Mouse (Mus musculus) myocyte (in vitro differentiated cells): ENCODE measurements around the gene Prmt9. TPM values are rescaled to one million over a fixed set of nuclear protein-coding genes. Genes with fewer than 3 reads are reported as not detected.

Source experiments
- H3K27me3 ChIP-seq: one replicate; pipeline ENCODE4 v1.6.1; 2011; ENCODE audit not compliant: control insufficient read depth, insufficient read depth, insufficient read length
- H3K36me3 ChIP-seq: one replicate; pipeline ENCODE4 v1.6.1; 2011; ENCODE audit not compliant: control insufficient read depth, insufficient read depth
- H3K4me2 ChIP-seq: one replicate; pipeline ENCODE4 v1.6.1; 2011; ENCODE audit warnings: low read depth, control low read depth
- H3K4me3 ChIP-seq: one replicate; pipeline ENCODE4 v1.5.1; 2011; ENCODE audit warnings: mild to moderate bottlenecking, control low read depth, moderate library complexity
- H3K79me2 ChIP-seq: one replicate; pipeline ENCODE4 v1.6.1; 2011; ENCODE audit not compliant: control insufficient read depth, insufficient read depth
- H3ac ChIP-seq: one replicate; pipeline ENCODE4 v1.6.1; 2011; ENCODE audit not compliant: control insufficient read depth, insufficient read length
- CEBPB ChIP-seq: IDR thresholded peaks from 2 replicates; pipeline ENCODE4 v1.6.1; 2011; ENCODE audit warnings: mild to moderate bottlenecking, moderate library complexity; ENCODE audit not compliant: poor library complexity, insufficient read depth, severe bottlenecking
- E2F4 ChIP-seq: IDR thresholded peaks from one replicate; pipeline ENCODE4 v1.6.1; 2011; ENCODE audit warnings: mild to moderate bottlenecking, control low read depth, moderate library complexity; ENCODE audit not compliant: insufficient read depth
- MAX ChIP-seq: IDR thresholded peaks from one replicate; pipeline ENCODE4 v1.6.1; 2011; ENCODE audit warnings: low read depth, mild to moderate bottlenecking, control low read depth
- MYOD1 ChIP-seq, 3 experiments: IDR thresholded peaks; one replicate each; pipeline ENCODE4 v1.6.1; 2011; ENCODE audit warnings: control low read depth in 2 of 3, low read depth in 2 of 3, mild to moderate bottlenecking in 2 of 3, moderate library complexity in 1 of 3; ENCODE audit not compliant: insufficient read length in 2 of 3, control insufficient read depth in 1 of 3
- MYOG ChIP-seq, 3 experiments: IDR thresholded peaks; one replicate each; pipeline ENCODE4 v1.6.1; 2011; ENCODE audit warnings: control low read depth in 2 of 3, low read depth in 2 of 3, mild to moderate bottlenecking in 2 of 3; ENCODE audit not compliant: insufficient read length in 2 of 3, control insufficient read depth in 1 of 3, insufficient read depth in 1 of 3
- POLR2A ChIP-seq: IDR thresholded peaks from one replicate; pipeline ENCODE4 v1.6.1; 2011; ENCODE audit warnings: low read depth, mild to moderate bottlenecking, control low read depth, moderate library complexity; ENCODE audit not compliant: insufficient read length
- POLR2AphosphoS2 ChIP-seq: IDR thresholded peaks from one replicate; pipeline ENCODE4 v1.6.1; 2011; ENCODE audit warnings: low read depth, control low read depth; ENCODE audit not compliant: insufficient read length
- REST ChIP-seq: IDR thresholded peaks from one replicate; pipeline ENCODE4 v1.6.1; 2011; ENCODE audit warnings: mild to moderate bottlenecking, control low read depth, moderate library complexity; ENCODE audit not compliant: insufficient read depth, insufficient read length
- SRF ChIP-seq: IDR thresholded peaks from one replicate; pipeline ENCODE4 v1.6.1; 2011; ENCODE audit warnings: low read depth; ENCODE audit not compliant: control insufficient read depth, insufficient read length
- TCF12 ChIP-seq: IDR thresholded peaks from one replicate; pipeline ENCODE4 v1.6.1; 2011; ENCODE audit warnings: mild to moderate bottlenecking, control low read depth; ENCODE audit not compliant: poor library complexity, insufficient read depth, severe bottlenecking
- TCF3 ChIP-seq: IDR thresholded peaks from one replicate; pipeline ENCODE4 v1.6.1; 2011; ENCODE audit warnings: low read depth, control low read depth; ENCODE audit not compliant: insufficient read length
- USF1 ChIP-seq: IDR thresholded peaks from one replicate; pipeline ENCODE4 v1.6.1; 2011; ENCODE audit warnings: low read depth, mild to moderate bottlenecking, control low read depth, moderate library complexity
- polyA plus RNA-seq: library from polyadenylated mRNA; unstranded; fragments of >200 nt; fragmentation: generic; extraction: Trizol; gene quantifications from one replicate; pipeline ENCODE4 v1.2.1, GENCODE M21; 2012; ENCODE audit warnings: missing spikeins

The Prmt9 gene
- polyA plus RNA-seq, 1 experiment, result 7.3 TPM

- TF ChIP-seq TCF12 (no peak), MYOD1 (IDR thresholded peaks at IDR 0.05; ENCODE audit: control insufficient read depth in 1 of 3, insufficient read length in 2 of 3, low read depth in 2 of 3) (no peak), REST (no peak), POLR2AphosphoS2 (no peak), TCF3 (no peak), MAX (no peak), E2F4 (no peak), CEBPB (no peak), MYOG (IDR thresholded peaks at IDR 0.05; ENCODE audit: control insufficient read depth in 1 of 3, insufficient read depth in 1 of 3, insufficient read length in 2 of 3, low read depth in 2 of 3) (no peak), SRF (no peak), POLR2A (no peak)
- Histone ChIP-seq H3K4me2 (peak overlapping the region; percentile 84), H3K79me2 (peaks cover 22% of the 10 kb centered on the region), H3K36me3 (peaks cover 11% of the 10 kb centered on the region), H3K27me3 (no peaks in the 10 kb centered on the region), H3K4me3 (peak overlapping the region; percentile 45), H3ac (peak overlapping the region; percentile 61)
Observed at GRCm38 (mm10) chr8:77549881-77550580, 834 bp downstream of the Prmt9 start.

GRCm38 (mm10) chr8:77552491-77552890, 3.3 kb downstream of the Prmt9 start:
- H3K4me3 ChIP-seq, result no peak overlapping the region
- H3K79me2 ChIP-seq, result peaks cover 22% of the 10 kb centered on the region
- no peak for TF ChIP-seq POLR2A
- no peak for TF ChIP-seq REST
- no peak for TF ChIP-seq MYOG (IDR thresholded peaks at IDR 0.05; ENCODE audit: control insufficient read depth in 1 of 3, insufficient read depth in 1 of 3, insufficient read length in 2 of 3, low read depth in 2 of 3)
- TF ChIP-seq CEBPB, result no peak
- no peak for TF ChIP-seq MYOD1 (IDR thresholded peaks at IDR 0.05; ENCODE audit: control insufficient read depth in 1 of 3, insufficient read length in 2 of 3, low read depth in 2 of 3)
- no peak for TF ChIP-seq MAX
- TF ChIP-seq TCF12, result no peak
- TF ChIP-seq POLR2AphosphoS2, result no peak
- TF ChIP-seq TCF3, result no peak
- no peak for TF ChIP-seq E2F4
- TF ChIP-seq USF1, result no peak
- TF ChIP-seq SRF, result no peak
- no peaks in the 10 kb centered on the region for H3K27me3 ChIP-seq
- peaks cover 21% of the 10 kb centered on the region for H3K36me3 ChIP-seq
- no peak overlapping the region for H3ac ChIP-seq
- H3K4me2 ChIP-seq, result no peak overlapping the region

- TF ChIP-seq CEBPB, result no peak
- TF ChIP-seq USF1, result no peak
- no peak for TF ChIP-seq MYOG (IDR thresholded peaks at IDR 0.05; ENCODE audit: control insufficient read depth in 1 of 3, insufficient read depth in 1 of 3, insufficient read length in 2 of 3, low read depth in 2 of 3)
- TF ChIP-seq REST, result no peak
- no peak for TF ChIP-seq MAX
- no peak for TF ChIP-seq SRF
Observed at GRCm38 (mm10) chr8:77561441-77561840, 12.2 kb downstream of the Prmt9 start.

GRCm38 (mm10) chr8:77574229-77574628, 25.0 kb downstream of the Prmt9 start:
- no peaks in the 10 kb centered on the region for H3K79me2 ChIP-seq
- no peaks in the 10 kb centered on the region for H3K27me3 ChIP-seq
- H3K36me3 ChIP-seq, result peaks cover 15% of the 10 kb centered on the region
- H3K4me3 ChIP-seq, result no peak overlapping the region
- no peak overlapping the region for H3K4me2 ChIP-seq
- TF ChIP-seq CEBPB (no peak), E2F4 (no peak), MYOD1 (IDR thresholded peaks at IDR 0.05; ENCODE audit: control insufficient read depth in 1 of 3, insufficient read length in 2 of 3, low read depth in 2 of 3) (no peak), SRF (no peak), USF1 (no peak), POLR2AphosphoS2 (no peak), MYOG (IDR thresholded peaks at IDR 0.05; ENCODE audit: control insufficient read depth in 1 of 3, insufficient read depth in 1 of 3, insufficient read length in 2 of 3, low read depth in 2 of 3) (no peak), TCF12 (no peak), POLR2A (no peak), TCF3 (no peak), MAX (no peak), REST (no peak)
- H3ac ChIP-seq, result no peak overlapping the region

More at GRCm38 (mm10) chr8:77561441-77561840, 12.2 kb downstream of the Prmt9 start:
- no peaks in the 10 kb centered on the region for H3K79me2 ChIP-seq
- no peaks in the 10 kb centered on the region for H3K27me3 ChIP-seq
- no peak overlapping the region for H3K4me3 ChIP-seq
- H3K36me3 ChIP-seq, result peaks cover 30% of the 10 kb centered on the region
- no peak overlapping the region for H3K4me2 ChIP-seq
- H3ac ChIP-seq, result no peak overlapping the region
